Mouse (Mus musculus): ENCODE data around the gene Cybrd1. TPM values are rescaled to one million over a fixed set of nuclear protein-coding genes. Genes with fewer than 3 reads are reported as not detected.

Cybrd1 gene
- polyA plus RNA-seq, 1 experiment from 2014 or later: 13.0 TPM

GRCm38 (mm10) chr2:71142410-71142809 lies 24.7 kb downstream of the Cybrd1 start:
- TF ChIP-seq CTCF (IDR thresholded peaks at IDR 0.05; ENCODE audit: low read depth): no peak
- no peak for TF ChIP-seq EP300 (optimal IDR thresholded peaks at IDR 0.05)
- Histone ChIP-seq H3K36me3 (ENCODE audit: control insufficient read depth, insufficient read depth, low read length) (0 out of 2 replicates have a peak, but pooled peaks cover 4% of the 10 kb centered on the region), H3K9ac (ENCODE audit: low read length) (no peak overlapping the region), H3K9me3 (ENCODE audit: control insufficient read depth, low read length) (no peaks in the 10 kb centered on the region), H3K4me2 (replicated peaks; ENCODE audit: low read depth) (no peak overlapping the region), H3K27me3 (ENCODE audit: control insufficient read depth, insufficient read depth, low read length) (no peaks in the 10 kb centered on the region), H3K4me1 (replicated peaks; ENCODE audit: control insufficient read depth, insufficient read depth) (no peaks in the 10 kb centered on the region), H3K4me3 (ENCODE audit: low read depth, low read length) (no peak overlapping the region), H3K27ac (replicated peaks) (no peak overlapping the region)
- DNase-seq (ENCODE audit: low spot score) (no peak), ATAC-seq (ENCODE audit: low FRiP score, low TSS enrichment) (no peak)
- WGBS: 58% methylated on average over 7 of the region's 7 CpGs

GRCm38 (mm10) chr2:71145853-71146252 lies 28.1 kb downstream of the Cybrd1 start:
- DNase-seq (ENCODE audit: low spot score): no peak
- H3K4me3 ChIP-seq (ENCODE audit: low read depth, low read length): no peak overlapping the region
- no peak overlapping the region for H3K9ac ChIP-seq (ENCODE audit: low read length)
- H3K4me1 ChIP-seq (replicated peaks; ENCODE audit: control insufficient read depth, insufficient read depth): no peaks in the 10 kb centered on the region
- WGBS: 61% methylated on average over 4 of the region's 4 CpGs
- H3K27ac ChIP-seq (replicated peaks): no peak overlapping the region
- TF ChIP-seq EP300 (optimal IDR thresholded peaks at IDR 0.05) (no peak), CTCF (IDR thresholded peaks at IDR 0.05; ENCODE audit: low read depth) (no peak)
- no peaks in the 10 kb centered on the region for H3K36me3 ChIP-seq (ENCODE audit: control insufficient read depth, insufficient read depth, low read length)
- no peak overlapping the region for H3K4me2 ChIP-seq (replicated peaks; ENCODE audit: low read depth)
- H3K27me3 ChIP-seq (ENCODE audit: control insufficient read depth, insufficient read depth, low read length): no peaks in the 10 kb centered on the region
- no peak for ATAC-seq (ENCODE audit: low FRiP score, low TSS enrichment)
- no peaks in the 10 kb centered on the region for H3K9me3 ChIP-seq (ENCODE audit: control insufficient read depth, low read length)

GRCm38 (mm10) chr2:71146266-71146665 lies 28.5 kb downstream of the Cybrd1 start:
- Histone ChIP-seq H3K36me3 (ENCODE audit: control insufficient read depth, insufficient read depth, low read length) (no peaks in the 10 kb centered on the region), H3K9me3 (ENCODE audit: control insufficient read depth, low read length) (no peaks in the 10 kb centered on the region), H3K27me3 (ENCODE audit: control insufficient read depth, insufficient read depth, low read length) (no peaks in the 10 kb centered on the region), H3K4me2 (replicated peaks; ENCODE audit: low read depth) (no peak overlapping the region), H3K4me3 (ENCODE audit: low read depth, low read length) (no peak overlapping the region), H3K27ac (replicated peaks) (no peak overlapping the region), H3K4me1 (replicated peaks; ENCODE audit: control insufficient read depth, insufficient read depth) (no peaks in the 10 kb centered on the region), H3K9ac (ENCODE audit: low read length) (no peak overlapping the region)
- ATAC-seq (ENCODE audit: low FRiP score, low TSS enrichment): peak; percentile 86
- TF ChIP-seq CTCF (IDR thresholded peaks at IDR 0.05; ENCODE audit: low read depth): no peak
- DNase-seq (ENCODE audit: low spot score): peak; percentile 44
- 32% methylated on average over 3 of the region's 3 CpGs for WGBS

GRCm38 (mm10) chr2:71147816-71148215 lies 30.1 kb downstream of the Cybrd1 start:
- Histone ChIP-seq H3K27me3 (ENCODE audit: control insufficient read depth, insufficient read depth, low read length) (no peaks in the 10 kb centered on the region), H3K9ac (ENCODE audit: low read length) (no peak overlapping the region), H3K4me1 (replicated peaks; ENCODE audit: control insufficient read depth, insufficient read depth) (no peaks in the 10 kb centered on the region), H3K4me3 (ENCODE audit: low read depth, low read length) (no peak overlapping the region), H3K9me3 (ENCODE audit: control insufficient read depth, low read length) (no peaks in the 10 kb centered on the region), H3K27ac (replicated peaks) (no peak overlapping the region), H3K36me3 (ENCODE audit: control insufficient read depth, insufficient read depth, low read length) (no peaks in the 10 kb centered on the region), H3K4me2 (replicated peaks; ENCODE audit: low read depth) (no peak overlapping the region)
- ATAC-seq (ENCODE audit: low FRiP score, low TSS enrichment) (no peak), DNase-seq (ENCODE audit: low spot score) (no peak)
- TF ChIP-seq CTCF (IDR thresholded peaks at IDR 0.05; ENCODE audit: low read depth) (no peak), EP300 (optimal IDR thresholded peaks at IDR 0.05) (no peak)
- 41% methylated on average over 6 of the region's 6 CpGs for WGBS

- Histone ChIP-seq H3K4me3 (ENCODE audit: low read depth, low read length) (no peak overlapping the region), H3K9ac (ENCODE audit: low read length) (no peak overlapping the region), H3K4me2 (replicated peaks; ENCODE audit: low read depth) (no peak overlapping the region), H3K9me3 (ENCODE audit: control insufficient read depth, low read length) (no peaks in the 10 kb centered on the region), H3K27ac (replicated peaks) (no peak overlapping the region), H3K36me3 (ENCODE audit: control insufficient read depth, insufficient read depth, low read length) (no peaks in the 10 kb centered on the region), H3K27me3 (ENCODE audit: control insufficient read depth, insufficient read depth, low read length) (no peaks in the 10 kb centered on the region), H3K4me1 (replicated peaks; ENCODE audit: control insufficient read depth, insufficient read depth) (no peaks in the 10 kb centered on the region)
- WGBS: 89% methylated on average over 4 of the region's 4 CpGs
- ATAC-seq (ENCODE audit: low FRiP score, low TSS enrichment) (no peak), DNase-seq (ENCODE audit: low spot score) (no peak)
- TF ChIP-seq EP300 (optimal IDR thresholded peaks at IDR 0.05): no peak
- peak; percentile 33; the same call in 1 of the 2 replicates for TF ChIP-seq CTCF (IDR thresholded peaks at IDR 0.05; ENCODE audit: low read depth)
Measured at GRCm38 (mm10) chr2:71152170-71152569, 34.4 kb downstream of the Cybrd1 start.

GRCm38 (mm10) chr2:71155486-71155885 lies 37.8 kb downstream of the Cybrd1 start:
- Histone ChIP-seq H3K9me3 (ENCODE audit: control insufficient read depth, low read length) (no peaks in the 10 kb centered on the region), H3K9ac (ENCODE audit: low read length) (no peak overlapping the region), H3K4me1 (replicated peaks; ENCODE audit: control insufficient read depth, insufficient read depth) (no peaks in the 10 kb centered on the region), H3K27ac (replicated peaks) (no peak overlapping the region), H3K36me3 (ENCODE audit: control insufficient read depth, insufficient read depth, low read length) (no peaks in the 10 kb centered on the region), H3K4me2 (replicated peaks; ENCODE audit: low read depth) (no peak overlapping the region), H3K27me3 (ENCODE audit: control insufficient read depth, insufficient read depth, low read length) (no peaks in the 10 kb centered on the region), H3K4me3 (ENCODE audit: low read depth, low read length) (no peak overlapping the region)
- ATAC-seq (ENCODE audit: low FRiP score, low TSS enrichment) (peak; percentile 79), DNase-seq (ENCODE audit: low spot score) (peak; percentile 90)
- TF ChIP-seq CTCF (IDR thresholded peaks at IDR 0.05; ENCODE audit: low read depth) (peak; percentile 99), EP300 (optimal IDR thresholded peaks at IDR 0.05) (no peak)
- 7% methylated on average over 8 of the region's 8 CpGs for WGBS

Data from stomach, postnatal 0 days (tissue).